Mouse (Mus musculus): ENCODE measurements around the gene Olfr619.

Gene Olfr619

GRCm38 (mm10) chr7:103600275-103600674 is at the start of gene Olfr619:
Gene Olfr619 (plus strand): TSS chr7:103600575.
- no peak for DNase-seq (ENCODE audit: low spot score)

- DNase-seq (ENCODE audit: low spot score) = no peak
Measured at GRCm38 (mm10) chr7:103555779-103556178, 44.6 kb upstream of the Olfr619 start, which contains the start of gene Olfr615. Gene Olfr615 (plus strand): TSS chr7:103556079.

- DNase-seq (ENCODE audit: low spot score) = no peak
Measured at GRCm38 (mm10) chr7:103569043-103569442, 31.3 kb upstream of the Olfr619 start, which contains the start of gene Olfr616. Gene Olfr616 (minus strand): TSS chr7:103569143.

GRCm38 (mm10) chr7:103572761-103573160 is 27.6 kb upstream of the Olfr619 start, which contains the start of gene Olfr617:
Gene Olfr617 (plus strand): TSS chr7:103573061.
- no peak for DNase-seq (ENCODE audit: low spot score)

- no peak for DNase-seq (ENCODE audit: low spot score)
Measured at GRCm38 (mm10) chr7:103589803-103590202, 10.6 kb upstream of the Olfr619 start, which contains the start of gene Olfr618. Gene Olfr618 (plus strand): TSS chr7:103590103.

GRCm38 (mm10) chr7:103607425-103607824 is 7.0 kb downstream of the Olfr619 start:
- DNase-seq (ENCODE audit: low spot score) = no peak

- DNase-seq (ENCODE audit: low spot score) = no peak
Measured at GRCm38 (mm10) chr7:103612434-103612833, 12.1 kb downstream of the Olfr619 start, which contains the start of gene Olfr620. Gene Olfr620 (minus strand): TSS chr7:103612534.

- no peak for DNase-seq (ENCODE audit: low spot score)
Measured at GRCm38 (mm10) chr7:103636795-103637194, 36.4 kb downstream of the Olfr619 start.

- no peak for DNase-seq (ENCODE audit: low spot score)
Measured at GRCm38 (mm10) chr7:103642602-103643001, 42.2 kb downstream of the Olfr619 start, which contains the start of gene Olfr622. Gene Olfr622 (minus strand): TSS chr7:103642702.

- DNase-seq (ENCODE audit: low spot score) = no peak
Measured at GRCm38 (mm10) chr7:103644070-103644469, 43.7 kb downstream of the Olfr619 start.

Data from urinary bladder, postnatal 14 days (tissue).